Mouse (Mus musculus): ENCODE data around the gene Myo10.

- TF ChIP-seq CTCF (IDR thresholded peaks at IDR 0.05; ENCODE audit: low read depth, low read length), result no peak
- TF ChIP-seq POLR2A (IDR thresholded peaks at IDR 0.05; ENCODE audit: extremely low read depth, insufficient read depth, low read length), result no peak
Observed at GRCm38 (mm10) chr15:25640840-25641752, 18.8 kb downstream of the Myo10 start.

All from liver, adult 2 months (tissue).